Mouse (Mus musculus): ENCODE measurements around the gene Med20. TPM values are rescaled to one million over a fixed set of nuclear protein-coding genes. Genes with fewer than 3 reads are reported as not detected.
"Not testable (repeated sequence)": the region's sequence is repeated elsewhere in the genome, so short reads cannot be mapped to it uniquely, and the experiment has no call there.

The Med20 gene
- polyA plus RNA-seq, 1 experiment from 2014 or later = 36.9 TPM

DNA sequence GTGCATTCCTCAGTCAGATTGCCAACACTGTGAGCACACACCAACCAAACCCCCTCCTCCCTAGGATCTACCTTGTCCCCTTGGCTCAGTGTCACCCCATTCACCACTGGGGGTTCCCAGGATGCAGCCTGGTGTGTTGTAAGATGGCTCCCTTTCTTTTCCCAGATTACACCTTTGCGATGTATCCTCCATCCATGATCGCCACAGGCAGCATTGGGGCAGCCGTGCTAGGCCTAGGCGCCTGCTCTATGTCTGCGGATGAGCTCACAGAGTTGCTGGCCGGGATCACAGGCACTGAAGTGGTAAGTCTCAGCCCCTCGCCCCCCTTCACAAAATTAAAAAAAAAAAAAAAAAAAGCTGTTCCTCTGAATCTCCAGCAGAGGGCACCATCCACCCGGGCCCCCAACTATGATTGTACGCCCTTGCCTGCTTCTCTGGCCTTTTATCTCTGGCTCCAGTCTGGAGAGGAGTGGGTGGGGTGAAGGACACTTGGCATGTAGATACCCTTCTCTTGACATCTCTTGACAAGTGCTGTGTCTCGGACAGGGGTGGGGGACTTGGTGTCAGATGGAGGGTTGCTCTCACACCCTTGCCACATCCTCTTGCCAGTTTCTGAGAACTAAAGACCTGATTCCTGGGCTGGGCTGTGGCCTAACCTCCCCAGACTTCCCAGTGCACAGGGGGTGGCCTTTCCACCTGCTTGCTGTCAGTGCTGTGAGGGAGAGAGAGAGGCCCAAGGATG is 13.4 kb upstream of the Med20 start:
- H3K4me3 ChIP-seq (replicated peaks) = no peak overlapping the region
- H3K27ac ChIP-seq (replicated peaks) = peak overlapping the region; percentile 37; the same call in 1 of the 2 replicates
- no peaks in the 10 kb centered on the region for H3K9me3 ChIP-seq (replicated peaks)
- H3K27me3 ChIP-seq (replicated peaks) = no peaks in the 10 kb centered on the region
- peaks cover 48% of the 10 kb centered on the region for H3K4me1 ChIP-seq
- H3K9ac ChIP-seq (replicated peaks) = no peak overlapping the region
- no peak for ATAC-seq (ENCODE audit: low FRiP score)
- H3K4me2 ChIP-seq = peak overlapping the region; percentile 99; the same call in 1 of the 2 replicates
- peaks cover 41% of the 10 kb centered on the region for H3K36me3 ChIP-seq
- WGBS = 32% methylated on average over 10 of the region's 10 CpGs

DNA sequence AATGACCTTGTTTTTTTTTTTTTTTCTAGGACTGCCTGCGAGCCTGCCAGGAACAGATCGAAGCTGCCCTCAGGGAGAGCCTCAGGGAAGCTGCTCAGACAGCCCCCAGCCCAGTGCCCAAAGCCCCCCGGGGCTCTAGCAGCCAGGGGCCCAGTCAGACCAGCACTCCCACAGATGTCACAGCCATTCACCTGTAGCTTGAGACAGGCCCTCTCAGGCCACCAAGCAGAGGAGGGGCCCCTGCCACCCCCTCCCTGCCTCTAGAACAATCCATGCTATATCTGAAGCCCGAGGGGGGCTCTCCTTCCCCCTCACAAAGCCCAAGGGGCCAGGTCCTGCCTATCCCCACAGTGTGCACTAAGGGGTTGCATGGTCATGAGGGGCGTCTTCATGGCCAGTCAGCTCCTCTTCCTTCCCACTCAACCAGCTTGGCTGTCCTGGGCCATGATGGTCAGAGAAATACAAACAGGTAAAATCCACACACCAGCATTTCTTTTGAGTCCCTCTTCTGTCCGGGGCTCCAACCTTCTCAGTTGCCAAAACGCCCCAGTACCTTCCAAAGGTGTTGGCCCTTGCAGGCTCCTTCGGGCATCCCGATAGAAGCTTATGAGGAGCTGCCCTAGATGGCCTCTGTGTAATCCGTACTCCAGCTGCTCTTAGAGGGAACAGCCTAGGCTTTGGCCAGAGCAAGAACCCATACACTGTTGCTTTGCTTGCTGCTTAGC is 12.6 kb upstream of the Med20 start:
- H3K27ac ChIP-seq (replicated peaks); H3K4me2 ChIP-seq; ATAC-seq (ENCODE audit: low FRiP score); H3K9ac ChIP-seq (replicated peaks); H3K9me3 ChIP-seq (replicated peaks); H3K4me3 ChIP-seq (replicated peaks); H3K27me3 ChIP-seq (replicated peaks): not testable (repeated sequence)
- Histone ChIP-seq H3K4me1 (peaks cover 45% of the 10 kb centered on the region), H3K36me3 (peaks cover 46% of the 10 kb centered on the region)
- 86% methylated on average over 10 of the region's 10 CpGs for WGBS

DNA sequence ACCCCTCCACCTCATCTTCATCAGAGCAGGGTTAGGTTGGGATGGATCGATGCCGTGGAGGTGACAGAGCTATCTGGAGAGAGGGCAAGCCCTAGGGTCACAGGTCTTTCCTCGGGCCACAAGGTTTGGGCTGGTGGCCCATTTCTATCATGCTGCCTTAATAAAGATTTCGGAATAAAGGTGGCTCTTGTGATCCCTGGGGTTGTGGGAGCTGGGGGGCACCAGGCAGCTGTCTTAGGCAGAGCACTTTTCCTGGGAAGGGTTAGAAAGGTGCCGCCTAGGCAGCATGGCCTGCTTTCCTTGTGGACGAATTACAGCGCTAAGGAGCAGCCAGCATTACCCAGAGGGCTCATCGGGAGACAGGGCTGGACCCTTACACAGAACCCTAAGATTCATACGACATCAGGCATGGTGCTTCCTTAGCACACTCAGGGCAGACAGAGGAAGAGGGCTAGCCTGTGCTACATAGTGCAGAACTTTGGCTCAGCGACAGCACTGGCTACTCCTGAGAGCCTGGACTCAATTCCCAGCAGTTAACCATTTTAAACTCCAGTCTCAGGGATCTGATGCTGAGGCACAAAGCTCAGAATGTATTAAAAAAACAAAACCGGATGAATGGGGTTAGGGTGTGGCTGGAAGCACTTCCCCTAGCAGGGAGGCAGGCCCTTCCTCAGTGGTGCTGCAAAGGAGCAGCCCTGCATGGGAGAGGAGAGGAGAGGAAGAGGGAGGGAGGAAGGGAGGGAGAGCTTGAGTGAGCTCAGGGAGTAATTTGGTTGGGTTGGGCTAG is 11.7 kb upstream of the Med20 start:
- Histone ChIP-seq H3K4me3 (replicated peaks) (no peak overlapping the region), H3K27me3 (replicated peaks) (no peaks in the 10 kb centered on the region), H3K27ac (replicated peaks) (no peak overlapping the region), H3K4me2 (no peak overlapping the region), H3K36me3 (peaks cover 56% of the 10 kb centered on the region), H3K4me1 (peaks cover 36% of the 10 kb centered on the region), H3K9ac (replicated peaks) (no peak overlapping the region), H3K9me3 (replicated peaks) (no peaks in the 10 kb centered on the region)
- no peak for ATAC-seq (ENCODE audit: low FRiP score)
- 81% methylated on average over 11 of the region's 11 CpGs for WGBS

DNA sequence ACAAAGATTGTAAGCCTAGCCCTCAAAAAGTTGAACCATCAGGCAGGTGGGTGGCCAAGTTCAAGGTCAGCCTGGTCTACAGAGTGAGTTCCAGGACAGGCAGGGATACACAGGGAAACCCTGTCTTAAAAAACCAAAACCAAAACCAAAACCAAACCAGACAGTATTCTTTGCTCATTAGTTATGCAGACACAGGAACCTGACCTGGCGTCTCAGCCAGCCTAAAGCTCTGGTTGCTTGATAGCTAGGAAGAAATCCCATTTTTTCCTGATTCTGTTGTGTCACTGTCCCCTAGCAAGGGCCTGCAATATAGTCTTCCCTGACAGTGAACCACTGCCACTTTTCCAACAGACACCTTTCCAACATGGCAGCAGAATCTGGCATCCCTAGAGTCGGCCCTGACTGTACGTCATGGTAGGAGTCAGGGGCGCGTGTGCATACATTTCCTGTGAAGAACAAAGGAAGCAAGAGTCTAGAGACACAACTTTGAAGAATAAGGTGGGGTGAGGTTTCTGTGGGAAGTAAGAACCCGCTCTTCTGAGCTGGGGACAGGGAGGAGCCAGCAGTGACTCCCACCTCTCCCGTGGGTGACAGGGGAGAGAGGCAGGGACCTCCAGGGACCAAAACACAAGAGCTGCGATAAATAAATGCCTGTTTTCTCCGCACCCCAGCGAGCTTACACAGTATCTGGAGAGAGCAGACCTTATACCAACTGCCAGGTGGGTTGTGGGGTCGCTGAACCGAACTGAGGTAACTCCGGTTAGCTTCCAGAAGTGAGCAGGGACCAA is 10.6 kb upstream of the Med20 start:
- WGBS = 90% methylated on average over 13 of the region's 13 CpGs
- no peak for ATAC-seq (ENCODE audit: low FRiP score)
- peak overlapping the region; percentile 2; the same call in 1 of the 2 replicates for H3K27ac ChIP-seq (replicated peaks)
- H3K27me3 ChIP-seq (replicated peaks) = no peaks in the 10 kb centered on the region
- no peak overlapping the region for H3K4me3 ChIP-seq (replicated peaks)
- H3K9ac ChIP-seq (replicated peaks) = no peak overlapping the region
- no peak overlapping the region for H3K4me2 ChIP-seq
- peaks cover 67% of the 10 kb centered on the region for H3K36me3 ChIP-seq
- no peaks in the 10 kb centered on the region for H3K9me3 ChIP-seq (replicated peaks)
- peaks cover 25% of the 10 kb centered on the region for H3K4me1 ChIP-seq

DNA sequence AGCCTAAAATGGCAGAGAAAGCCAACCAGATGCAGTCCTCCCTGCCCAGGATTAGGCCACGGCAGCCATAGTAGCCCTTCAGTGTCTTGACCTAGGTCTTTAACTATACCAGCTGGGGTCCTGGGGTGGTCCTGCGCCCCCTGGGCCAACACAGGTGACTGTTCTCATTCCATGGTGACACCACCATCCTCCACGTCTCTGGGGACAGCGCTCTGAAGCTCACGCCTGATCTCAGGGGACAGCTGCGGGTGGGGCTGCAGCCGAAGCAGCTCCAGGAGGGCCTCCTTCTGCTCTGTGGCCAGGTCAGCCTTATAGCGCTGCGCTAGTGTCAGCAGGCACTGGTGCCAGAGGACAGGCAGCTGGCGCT is 10.0 kb upstream of the Med20 start:
- H3K4me3 ChIP-seq (replicated peaks) = no peak overlapping the region
- peaks cover 72% of the 10 kb centered on the region for H3K36me3 ChIP-seq
- no peak overlapping the region for H3K4me2 ChIP-seq
- H3K27ac ChIP-seq (replicated peaks) = no peak overlapping the region; the same call in 1 of the 2 replicates
- no peaks in the 10 kb centered on the region for H3K27me3 ChIP-seq (replicated peaks)
- no peaks in the 10 kb centered on the region for H3K9me3 ChIP-seq (replicated peaks)
- H3K9ac ChIP-seq (replicated peaks) = no peak overlapping the region
- 95% methylated on average over 10 of the region's 10 CpGs for WGBS
- no peak for ATAC-seq (ENCODE audit: low FRiP score)
- H3K4me1 ChIP-seq = peaks cover 19% of the 10 kb centered on the region

DNA sequence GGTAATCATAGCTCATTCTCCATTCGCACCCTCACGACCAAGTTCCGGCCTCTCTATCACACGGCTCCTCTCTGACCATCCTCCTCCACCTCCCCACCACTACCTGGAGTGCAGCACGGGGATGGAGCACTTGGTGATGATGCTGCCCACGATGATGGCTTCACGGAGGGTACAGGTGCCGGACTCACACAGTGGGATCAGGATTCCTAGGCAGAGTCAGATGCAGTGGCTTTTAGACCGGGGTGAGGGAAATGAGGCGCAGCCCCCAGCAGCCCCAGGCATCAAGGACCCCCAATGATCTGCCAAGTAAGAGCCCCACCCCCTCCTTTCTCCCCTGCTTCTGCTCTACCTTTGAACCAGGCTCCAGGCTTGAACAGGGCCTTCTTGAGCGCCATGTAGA is 9.1 kb upstream of the Med20 start:
- no peak overlapping the region for H3K4me2 ChIP-seq
- H3K27me3 ChIP-seq (replicated peaks) = no peaks in the 10 kb centered on the region
- H3K36me3 ChIP-seq = peaks cover 80% of the 10 kb centered on the region
- no peak for ATAC-seq (ENCODE audit: low FRiP score)
- no peak overlapping the region for H3K27ac ChIP-seq (replicated peaks)
- no peak overlapping the region for H3K9ac ChIP-seq (replicated peaks)
- peaks cover 12% of the 10 kb centered on the region for H3K4me1 ChIP-seq
- 94% methylated on average over 11 of the region's 11 CpGs for WGBS
- H3K4me3 ChIP-seq (replicated peaks) = no peak overlapping the region
- no peaks in the 10 kb centered on the region for H3K9me3 ChIP-seq (replicated peaks)

DNA sequence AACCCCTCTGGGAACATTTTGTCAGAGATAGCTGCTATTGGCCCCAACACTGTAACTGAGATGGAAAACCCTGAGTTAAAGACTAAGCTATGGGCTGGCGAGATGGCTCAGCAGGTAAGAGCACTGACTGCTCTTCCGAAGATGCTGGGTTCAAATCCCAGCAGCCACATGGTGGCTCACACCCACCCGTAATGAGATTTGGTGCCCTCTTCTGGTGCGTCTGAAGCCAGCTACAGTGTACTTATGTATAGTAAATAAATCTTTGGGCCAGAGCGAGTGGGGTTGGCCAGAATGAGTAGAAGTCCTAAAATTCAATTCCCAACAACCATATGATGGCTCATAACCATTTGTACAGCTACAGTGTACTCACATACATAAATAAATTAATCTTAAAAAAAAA is 5.2 kb upstream of the Med20 start:
- Histone ChIP-seq H3K4me3 (replicated peaks) (no peak overlapping the region), H3K27ac (replicated peaks) (no peak overlapping the region), H3K36me3 (peaks cover 66% of the 10 kb centered on the region), H3K27me3 (replicated peaks) (no peaks in the 10 kb centered on the region), H3K4me2 (no peak overlapping the region), H3K9ac (replicated peaks) (no peak overlapping the region), H3K9me3 (replicated peaks) (no peaks in the 10 kb centered on the region), H3K4me1 (peaks cover 23% of the 10 kb centered on the region)
- WGBS = 80% methylated on average over 5 of the region's 5 CpGs
- no peak for ATAC-seq (ENCODE audit: low FRiP score)

DNA sequence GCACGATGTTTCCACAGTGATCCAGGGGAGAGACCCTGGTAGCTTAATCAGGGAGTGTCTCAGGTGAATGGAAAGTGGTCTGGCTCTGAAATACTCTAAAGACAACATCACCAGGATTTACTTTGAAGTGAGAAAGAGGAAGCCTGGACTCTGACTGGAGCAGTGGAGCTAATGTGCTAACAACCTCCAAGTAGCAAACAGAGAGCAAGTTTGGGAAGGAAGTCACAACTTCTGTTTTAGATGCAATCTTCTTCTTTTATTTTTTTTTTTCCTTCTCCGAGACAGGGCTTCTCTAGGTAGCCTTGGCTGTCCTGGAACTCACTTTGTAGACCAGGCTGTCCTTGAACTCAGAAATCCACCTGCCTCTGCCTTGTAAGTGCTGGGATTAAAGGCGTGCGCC is 2.2 kb upstream of the Med20 start:
- Histone ChIP-seq H3K27ac (replicated peaks) (no peak overlapping the region), H3K9ac (replicated peaks) (no peak overlapping the region), H3K4me3 (replicated peaks) (0 out of 2 replicates have a peak overlapping the region, but pooled peaks have one; percentile 90), H3K4me2 (no peak overlapping the region), H3K9me3 (replicated peaks) (no peaks in the 10 kb centered on the region), H3K27me3 (replicated peaks) (no peaks in the 10 kb centered on the region), H3K4me1 (peaks cover 44% of the 10 kb centered on the region), H3K36me3 (peaks cover 47% of the 10 kb centered on the region)
- no peak for ATAC-seq (ENCODE audit: low FRiP score)
- 97% methylated on average over 4 of the region's 4 CpGs for WGBS

DNA sequence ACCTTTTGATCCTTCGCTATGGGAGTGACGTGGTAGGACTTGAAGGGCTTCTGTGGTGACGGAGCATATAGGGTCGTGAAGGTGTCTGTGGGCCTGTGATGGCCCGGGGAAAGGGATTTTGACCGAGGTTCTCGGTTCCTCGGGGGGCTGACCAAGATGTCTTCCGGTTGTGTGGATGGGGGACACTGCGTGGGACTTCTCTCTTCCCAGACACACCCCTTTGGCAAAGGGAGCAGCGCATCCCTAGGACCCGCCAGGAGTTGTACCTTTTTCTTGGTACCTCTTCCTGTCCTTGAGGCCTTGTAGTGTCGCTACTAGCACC is 240 bp downstream of the Med20 start:
- peaks cover 35% of the 10 kb centered on the region for H3K36me3 ChIP-seq
- H3K4me3 ChIP-seq (replicated peaks) = peak overlapping the region; percentile 90
- ATAC-seq (ENCODE audit: low FRiP score) = peak; percentile 66; the same call in 1 of the 2 replicates
- peak overlapping the region; percentile 93 for H3K4me2 ChIP-seq
- no peaks in the 10 kb centered on the region for H3K9me3 ChIP-seq (replicated peaks)
- 1% methylated on average over 13 of the region's 13 CpGs for WGBS
- peaks cover 47% of the 10 kb centered on the region for H3K4me1 ChIP-seq
- peak overlapping the region; percentile 80 for H3K27ac ChIP-seq (replicated peaks)
- H3K9ac ChIP-seq (replicated peaks) = peak overlapping the region; percentile 84
- H3K27me3 ChIP-seq (replicated peaks) = no peaks in the 10 kb centered on the region

DNA sequence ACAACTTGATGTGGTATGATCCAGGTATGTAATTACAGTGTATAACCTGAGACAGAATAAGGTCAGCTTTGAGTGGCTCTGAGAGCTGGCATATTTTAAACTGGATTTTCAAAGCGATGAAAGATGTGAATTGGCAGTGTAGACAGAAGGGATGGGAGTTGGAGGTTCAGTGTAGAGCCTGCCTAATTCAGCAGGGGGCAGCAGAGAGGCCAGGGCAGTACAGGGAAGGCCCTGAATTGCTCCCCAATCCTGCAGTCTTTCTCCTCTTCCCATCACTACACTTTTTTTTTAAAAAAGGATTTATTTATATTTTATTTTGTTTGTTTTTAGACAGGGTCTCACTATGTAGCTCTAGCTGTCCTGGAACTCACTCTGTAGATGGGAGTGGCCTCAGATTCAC is 2.6 kb downstream of the Med20 start:
- no peak overlapping the region for H3K4me3 ChIP-seq (replicated peaks)
- WGBS = 84% methylated on average over 1 of the region's 1 CpGs
- no peak overlapping the region for H3K27ac ChIP-seq (replicated peaks)
- peaks cover 40% of the 10 kb centered on the region for H3K4me1 ChIP-seq
- peaks cover 36% of the 10 kb centered on the region for H3K36me3 ChIP-seq
- no peaks in the 10 kb centered on the region for H3K9me3 ChIP-seq (replicated peaks)
- ATAC-seq (ENCODE audit: low FRiP score) = no peak
- no peak overlapping the region for H3K4me2 ChIP-seq
- H3K27me3 ChIP-seq (replicated peaks) = no peaks in the 10 kb centered on the region
- H3K9ac ChIP-seq (replicated peaks) = no peak overlapping the region

DNA sequence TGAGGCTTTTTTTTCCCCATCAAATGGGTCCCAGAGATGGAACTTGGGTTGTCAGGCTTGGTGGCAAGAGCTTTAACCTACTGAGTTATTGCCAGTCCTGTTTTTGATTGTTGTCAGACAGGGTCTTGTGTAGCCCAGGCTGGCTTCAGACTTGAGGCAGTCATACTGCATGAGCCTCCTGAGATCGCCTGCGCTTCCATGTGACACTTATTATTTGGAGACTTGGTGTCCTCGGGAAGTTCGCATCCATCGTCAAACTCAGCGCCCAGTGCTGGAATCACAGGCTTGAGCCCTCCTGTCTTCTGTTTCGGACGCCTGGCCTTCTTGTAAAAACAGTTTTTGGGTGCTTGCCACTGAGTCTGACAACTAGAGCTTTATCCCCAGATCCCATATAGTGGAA is 4.7 kb downstream of the Med20 start:
- Histone ChIP-seq H3K27me3 (replicated peaks) (no peaks in the 10 kb centered on the region), H3K4me3 (replicated peaks) (no peak overlapping the region), H3K9me3 (replicated peaks) (no peaks in the 10 kb centered on the region), H3K9ac (replicated peaks) (no peak overlapping the region), H3K36me3 (peaks cover 52% of the 10 kb centered on the region), H3K4me1 (peaks cover 24% of the 10 kb centered on the region), H3K4me2 (no peak overlapping the region), H3K27ac (replicated peaks) (no peak overlapping the region)
- no peak for ATAC-seq (ENCODE audit: low FRiP score)
- 96% methylated on average over 8 of the region's 8 CpGs for WGBS
